Mouse (Mus musculus): ENCODE results near the gene Cep85l.

DNA sequence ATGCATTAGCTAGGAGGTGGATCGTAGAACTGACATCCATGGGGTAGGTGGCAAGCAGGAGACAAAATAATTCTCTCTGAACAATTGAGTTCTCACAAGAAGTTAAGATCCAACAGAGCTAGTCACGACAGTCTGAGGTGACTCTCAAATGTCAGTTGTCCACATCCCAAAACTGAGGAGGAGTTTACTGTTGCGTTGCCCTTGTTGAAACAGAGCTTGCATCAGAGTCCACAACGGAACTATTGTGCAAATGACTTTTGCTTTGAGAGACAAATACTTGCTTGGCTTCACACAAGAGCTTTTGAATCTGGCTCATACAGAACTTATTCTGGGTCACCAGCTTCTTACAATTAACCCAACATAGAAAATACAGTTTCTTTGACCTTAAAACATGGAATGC, 27.7 kb upstream of the Cep85l start:
- no peak for TF ChIP-seq CTCF (IDR thresholded peaks at IDR 0.05; ENCODE audit: control insufficient read depth, insufficient read depth, low read length)
- no peak for TF ChIP-seq POLR2A (IDR thresholded peaks at IDR 0.05; ENCODE audit: borderline replicate concordance, control insufficient read depth, low read depth, low read length)

Measured in bone marrow, adult 2 months (tissue).